11 mouse cellular contexts compared by ENCODE assay signal in the genomic region with DNA sequence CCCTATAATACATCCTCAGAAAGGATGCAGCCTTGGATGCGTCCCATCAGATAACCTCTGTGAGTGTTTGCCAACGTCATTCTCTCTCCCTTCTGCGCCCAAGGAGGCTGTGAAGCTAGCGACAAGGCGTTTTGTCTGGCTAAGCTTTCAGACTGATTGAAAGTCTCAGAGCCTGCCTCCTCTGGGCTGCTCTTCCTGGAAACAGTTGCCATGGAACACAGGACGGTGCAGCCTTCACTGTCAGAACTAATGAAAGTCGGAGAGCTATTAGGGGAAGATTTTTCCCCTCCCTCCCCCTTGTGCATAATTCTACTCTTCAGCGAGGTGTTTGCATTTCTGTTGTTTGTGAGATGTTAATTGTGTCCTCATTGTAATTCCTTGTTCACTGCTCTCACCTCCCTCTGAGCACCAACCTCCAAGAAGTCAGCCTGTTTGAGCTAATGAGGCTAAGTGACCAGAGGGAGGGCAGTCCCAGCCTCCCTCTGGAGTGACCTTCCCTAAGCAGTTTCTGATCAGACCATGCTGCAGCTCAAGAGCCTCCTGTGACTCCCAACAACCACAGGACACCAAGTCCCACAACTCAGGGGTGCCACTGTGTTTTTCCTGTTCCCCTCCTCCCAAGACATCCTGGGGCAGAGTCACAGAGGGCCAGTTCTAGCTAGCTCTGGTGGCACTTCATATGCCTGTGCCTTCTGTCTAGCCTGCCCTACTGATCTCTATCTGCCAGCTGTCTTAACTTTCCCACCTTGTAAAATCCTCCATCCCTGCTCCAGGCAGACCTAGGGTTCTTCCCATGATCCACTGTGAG. TPM values are rescaled to one million over a fixed set of nuclear protein-coding genes. Genes with fewer than 3 reads are reported as not detected.
DNase-seq lines count a peak whose midpoint lies in the region; ATAC-seq and TF ChIP-seq lines count a peak whose summit lies in the region.
"Had no signal": no experiment of that assay in that cellular context is flagged by ENCODE, and none has a peak within 500 bp of the region (broad histone marks: within the 10 kb centered on the region; RNA-seq: fewer than 3 reads in every experiment).

No protein-coding gene starts in this region.

- no peaks in the 10 kb centered on the region for H3K36me3 ChIP-seq in forebrain, embryonic 12.5 days (replicated peaks)
- H3K36me3 ChIP-seq in neural tube, embryonic 14.5 days (ENCODE audit: control insufficient read depth, insufficient read depth, low read length): no peaks in the 10 kb centered on the region
- H3K36me3 ChIP-seq: stomach, embryonic 15.5 days had no signal

- ATAC-seq in forebrain, embryonic 12.5 days (ENCODE audit: low FRiP score): peak; percentile 82
- peak; percentile 31; the same call in 1 of the 2 replicates for ATAC-seq in neural tube, embryonic 14.5 days (ENCODE audit: low read depth)
- ATAC-seq: Patski had no signal

- 2% methylated on average over 8 of the region's 8 CpGs for WGBS in forebrain, embryonic 12.5 days
- 2% methylated on average over 8 of the region's 8 CpGs for WGBS in neural tube, embryonic 14.5 days

- H3K27ac ChIP-seq in forebrain, embryonic 12.5 days: peak overlapping the region; percentile 69
- H3K27ac ChIP-seq in layer of hippocampus, adult 2 months: peak overlapping the region; percentile 83
- H3K27ac ChIP-seq in neural tube, embryonic 14.5 days (ENCODE audit: low read depth, low read length): peak overlapping the region; percentile 61
- H3K27ac ChIP-seq: kidney, postnatal 0 days; stomach, embryonic 15.5 days had no signal

- 0 out of 2 replicates have a peak, but pooled peaks cover 3% of the 10 kb centered on the region for H3K27me3 ChIP-seq in forebrain, embryonic 12.5 days
- no peaks in the 10 kb centered on the region for H3K27me3 ChIP-seq in neural tube, embryonic 14.5 days (ENCODE audit: control insufficient read depth, insufficient read depth, low read length)
- H3K27me3 ChIP-seq: stomach, embryonic 15.5 days had no signal

- peak; percentile 49 to 64 for DNase-seq in adrenal gland, postnatal 36 days
- DNase-seq in layer of hippocampus, adult 2 months (ENCODE audit: low spot score in 2 of 2): peak; percentile 44 to 51
- no peak for DNase-seq in thymus, adult 18-20 months
- no peak for DNase-seq in spleen, postnatal 14 days (ENCODE audit: low spot score in 2 of 2)
- no peak for DNase-seq in cerebellum, postnatal 36 days
- DNase-seq in heart, postnatal 25 days (ENCODE audit: low spot score): no peak

- no peaks in the 10 kb centered on the region for H3K9me3 ChIP-seq in forebrain, embryonic 12.5 days
- H3K9me3 ChIP-seq in neural tube, embryonic 14.5 days (ENCODE audit: control insufficient read depth, low read length): no peaks in the 10 kb centered on the region
- H3K9me3 ChIP-seq: stomach, embryonic 15.5 days had no signal

- no peak for TF ChIP-seq CTCF in layer of hippocampus, adult 2 months (conservative IDR thresholded peaks at IDR 0.05)

- intact Hi-C loops in heart, postnatal 25 days (cut with DNase I): no loop called here

- peak overlapping the region; percentile 6; the same call in 1 of the 2 replicates for H3K4me2 ChIP-seq in forebrain, embryonic 12.5 days
- H3K4me2 ChIP-seq in neural tube, embryonic 14.5 days (ENCODE audit: low read depth, low read length): no peak overlapping the region
- H3K4me2 ChIP-seq: stomach, embryonic 15.5 days had no signal

- H3K9ac ChIP-seq in forebrain, embryonic 12.5 days: no peak overlapping the region
- H3K9ac ChIP-seq in neural tube, embryonic 14.5 days (replicated peaks; ENCODE audit: low read depth, low read length): no peak overlapping the region; the same call in 1 of the 2 replicates
- H3K9ac ChIP-seq: stomach, embryonic 15.5 days had no signal

- H3K4me3 ChIP-seq in forebrain, embryonic 12.5 days (replicated peaks): no peak overlapping the region
- H3K4me3 ChIP-seq in layer of hippocampus, adult 2 months: no peak overlapping the region
- no peak overlapping the region for H3K4me3 ChIP-seq in neural tube, embryonic 14.5 days (ENCODE audit: low read depth, low read length)
- H3K4me3 ChIP-seq: stomach, embryonic 15.5 days had no signal

- H3K4me1 ChIP-seq in forebrain, embryonic 12.5 days: peaks cover 15% of the 10 kb centered on the region
- peaks cover 13% of the 10 kb centered on the region for H3K4me1 ChIP-seq in neural tube, embryonic 14.5 days (ENCODE audit: control insufficient read depth, insufficient read depth, low read length)
- H3K4me1 ChIP-seq: stomach, embryonic 15.5 days had no signal

RNA-seq across cellular contexts. Expression of a gene that starts 37.3 kb away (rescaled TPM):
- total RNA-seq in adrenal gland, postnatal 36 days (2021): under 1 TPM; 0.07 to 0.10 TPM
- 0.10 and 0.14 TPM in 2 replicates for polyA plus RNA-seq in forebrain, embryonic 12.5 days (2016; fragmentation: Nextera tagmentation; extraction: Ambion mirVana)
- total RNA-seq in layer of hippocampus, adult 2 months (2021): under 1 TPM; 0.12 to 0.20 TPM
- 1.2 and 2.1 TPM in 2 replicates for polyA plus RNA-seq in neural tube, embryonic 14.5 days (2014; fragmentation: Nextera tagmentation; extraction: Ambion mirVana)
- under 1 TPM; 0.08 TPM for total RNA-seq in heart, postnatal 25 days (2021)
- polyA plus RNA-seq: kidney, postnatal 0 days; stomach, embryonic 15.5 days had no signal

Comparison
In these comparisons a context has a peak if more than half of its experiments do, and no peak if none do; other contexts are left out.
1. DNase-seq: peak in adrenal gland, postnatal 36 days (2 of 2) and layer of hippocampus, adult 2 months (2 of 2); none in thymus, adult 18-20 months (0 of 2), spleen, postnatal 14 days (0 of 2), cerebellum, postnatal 36 days (0 of 2) and heart, postnatal 25 days (single experiment).
2. Peak in every context shown above with its lines, with median percentiles within 50 percentile points of each other: H3K27ac ChIP-seq.